Mouse (Mus musculus) CD8-positive naive resting alpha-beta T cell, adult 57 days (primary cell): ENCODE data around the gene Fam20b. TPM values are rescaled to one million over a fixed set of nuclear protein-coding genes. Genes with fewer than 3 reads are reported as not detected.

Source experiments
- total RNA-seq: library from RNA; stranded (reverse); gene quantifications from one replicate; pipeline ENCODE4 v1.2.4, GENCODE M21; 2023

The Fam20b gene
- 17.2 TPM for total RNA-seq

GRCm38 (mm10) chr1:156718950-156719805, at the start of gene Fam20b:
Gene Fam20b (minus strand): TSS chr1:156719086.

GRCm38 (mm10) chr1:156674195-156675000, 44.5 kb downstream of the Fam20b start, which contains the start of gene Tor3a:
Gene Tor3a (minus strand): TSS chr1:156674356.

Other genes with a start within 250 kb of the Fam20b start
- gene Soat1, start 244.8 kb downstream of the Fam20b start, total RNA-seq: 45.1 TPM
- gene Gm10031, start 195.1 kb downstream of the Fam20b start, total RNA-seq: 42.6 TPM
- gene Abl2, start 160.3 kb downstream of the Fam20b start, total RNA-seq: 76.3 TPM
- 14.5 TPM for gene Tor3a, start 44.7 kb downstream of the Fam20b start, total RNA-seq
- not detected for gene Angptl1, start 119.5 kb upstream of the Fam20b start, total RNA-seq
- gene Ralgps2, start 220.5 kb upstream of the Fam20b start, total RNA-seq: 116 TPM